Mouse (Mus musculus) midbrain, embryonic 11.5 days (tissue): ENCODE measurements around the gene Rsph14. TPM values are rescaled to one million over a fixed set of nuclear protein-coding genes. Genes with fewer than 3 reads are reported as not detected.

Experiments
- ATAC-seq: fragments of 200-750 bp; cut with Nextera tagmentation; 2 replicates; pipeline ENCODE4 v1.8.0; 2017; ENCODE audit warnings: moderate TSS enrichment, moderate library complexity; ENCODE audit not compliant: low FRiP score
- DNase-seq: peaks from one replicate; pipeline ENCODE4 v3.0.0; 2015; ENCODE audit warnings: low spot score; ENCODE audit errors: missing footprints
- H3K27ac ChIP-seq: fragments of 300-500 bp; sonication (generic); 2 replicates; pipeline ENCODE4 v1.5.1; 2014; ENCODE audit warnings: low read depth, low read length
- H3K27me3 ChIP-seq: fragments of 300-500 bp; sonication (generic); 2 replicates; pipeline ENCODE4 v1.6.1; 2014; ENCODE audit warnings: mild to moderate bottlenecking, low read length, moderate library complexity, mixed read lengths; ENCODE audit not compliant: control insufficient read depth, insufficient read depth
- H3K36me3 ChIP-seq: fragments of 300-500 bp; sonication (generic); 2 replicates; pipeline ENCODE4 v1.6.1; 2014; ENCODE audit warnings: mild to moderate bottlenecking, low read length, moderate library complexity, mixed read lengths; ENCODE audit not compliant: control insufficient read depth, insufficient read depth
- H3K4me1 ChIP-seq: fragments of 300-500 bp; sonication (generic); 2 replicates; pipeline ENCODE4 v1.6.1; 2014; ENCODE audit warnings: low read length; ENCODE audit not compliant: control insufficient read depth, insufficient read depth
- H3K4me2 ChIP-seq: fragments of 300-500 bp; sonication (generic); 2 replicates; pipeline ENCODE4 v1.6.1; 2014; ENCODE audit warnings: mild to moderate bottlenecking, moderate library complexity
- H3K4me3 ChIP-seq: fragments of 300-500 bp; sonication (generic); 2 replicates; pipeline ENCODE4 v1.5.1; 2014; ENCODE audit warnings: low read depth, low read length
- H3K9ac ChIP-seq: fragments of 300-500 bp; sonication (generic); 2 replicates; pipeline ENCODE4 v1.6.1; 2014; ENCODE audit warnings: low read length
- H3K9me3 ChIP-seq: fragments of 300-500 bp; sonication (generic); 2 replicates; pipeline ENCODE4 v1.6.1; 2016; ENCODE audit warnings: low read length; ENCODE audit not compliant: control insufficient read depth
- WGBS: fragments of 180-500 bp; shearing (Covaris S2); extraction: QIAGEN DNeasy Blood & Tissue Kit; methylation state at CpG from one replicate; pipeline ENCODE4 v1.1.7; 2014; 5-methylcytosine and 5-hydroxymethylcytosine counted together
- polyA plus RNA-seq: library from polyadenylated mRNA; unstranded; fragments of >200 nt; fragmentation: Nextera tagmentation; extraction: Ambion mirVana; gene quantifications from 2 replicates; pipeline ENCODE4 v1.2.1, GENCODE M21; 2014

Gene Rsph14
- polyA plus RNA-seq, 1 experiment from 2014 or later = not detected

- 0 out of 2 replicates have a peak overlapping the region, but pooled peaks have one; percentile 20 for H3K9ac ChIP-seq
- DNase-seq = peak; percentile 89
- no peaks in the 10 kb centered on the region for H3K36me3 ChIP-seq
- WGBS = 18% methylated on average over 21 of the region's 21 CpGs
- ATAC-seq = peak; percentile 12; the same call in 1 of the 2 replicates
- no peaks in the 10 kb centered on the region for H3K4me1 ChIP-seq
- H3K4me2 ChIP-seq = peak overlapping the region; percentile 38
- H3K4me3 ChIP-seq = no peak overlapping the region
- no peak overlapping the region for H3K27ac ChIP-seq
- H3K9me3 ChIP-seq = no peaks in the 10 kb centered on the region
- H3K27me3 ChIP-seq = no peaks in the 10 kb centered on the region
Measured at GRCm38 (mm10) chr10:74925324-74925723, 107.1 kb downstream of the Rsph14 start.

DNA sequence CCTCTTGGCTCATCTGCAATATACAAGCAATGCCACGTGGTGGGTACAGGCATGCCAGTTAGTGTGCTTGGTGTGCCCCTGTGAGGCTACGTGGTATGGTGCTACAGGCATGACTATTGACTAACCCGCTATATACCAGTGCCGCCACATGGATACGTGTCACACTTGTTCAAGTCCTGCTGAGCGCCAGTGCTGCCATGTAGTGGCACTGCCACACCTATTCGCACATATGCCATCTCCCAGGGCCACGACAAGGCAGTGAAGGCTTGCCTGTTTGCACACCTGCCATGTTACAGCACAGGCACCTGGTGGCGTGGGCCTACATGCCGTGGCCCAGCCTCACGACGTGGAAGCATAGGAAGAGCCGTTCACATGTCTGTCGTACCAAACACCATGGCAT, 108.1 kb downstream of the Rsph14 start:
- no peak overlapping the region for H3K9ac ChIP-seq
- H3K4me1 ChIP-seq = no peaks in the 10 kb centered on the region
- no peak overlapping the region for H3K4me2 ChIP-seq
- DNase-seq (no peak), ATAC-seq (no peak)
- H3K36me3 ChIP-seq = no peaks in the 10 kb centered on the region
- H3K4me3 ChIP-seq = no peak overlapping the region
- no peaks in the 10 kb centered on the region for H3K27me3 ChIP-seq
- WGBS = 87% methylated on average over 14 of the region's 14 CpGs
- no peak overlapping the region for H3K27ac ChIP-seq
- no peaks in the 10 kb centered on the region for H3K9me3 ChIP-seq

GRCm38 (mm10) chr10:74922763-74923162, 109.6 kb downstream of the Rsph14 start:
- Histone ChIP-seq H3K9me3 (no peaks in the 10 kb centered on the region), H3K27ac (no peak overlapping the region), H3K9ac (no peak overlapping the region), H3K27me3 (no peaks in the 10 kb centered on the region), H3K4me3 (no peak overlapping the region), H3K36me3 (no peaks in the 10 kb centered on the region), H3K4me2 (no peak overlapping the region), H3K4me1 (no peaks in the 10 kb centered on the region)
- DNase-seq (no peak), ATAC-seq (no peak)
- WGBS = 69% methylated on average over 6 of the region's 6 CpGs

GRCm38 (mm10) chr10:74921614-74922013, 110.8 kb downstream of the Rsph14 start:
- no peaks in the 10 kb centered on the region for H3K4me1 ChIP-seq
- H3K9ac ChIP-seq = no peak overlapping the region
- H3K27me3 ChIP-seq = no peaks in the 10 kb centered on the region
- no peak overlapping the region for H3K4me2 ChIP-seq
- no peaks in the 10 kb centered on the region for H3K9me3 ChIP-seq
- ATAC-seq = no peak
- H3K27ac ChIP-seq = no peak overlapping the region
- H3K36me3 ChIP-seq = no peaks in the 10 kb centered on the region
- WGBS = 86% methylated on average over 11 of the region's 11 CpGs
- H3K4me3 ChIP-seq = no peak overlapping the region
- DNase-seq = no peak

DNA sequence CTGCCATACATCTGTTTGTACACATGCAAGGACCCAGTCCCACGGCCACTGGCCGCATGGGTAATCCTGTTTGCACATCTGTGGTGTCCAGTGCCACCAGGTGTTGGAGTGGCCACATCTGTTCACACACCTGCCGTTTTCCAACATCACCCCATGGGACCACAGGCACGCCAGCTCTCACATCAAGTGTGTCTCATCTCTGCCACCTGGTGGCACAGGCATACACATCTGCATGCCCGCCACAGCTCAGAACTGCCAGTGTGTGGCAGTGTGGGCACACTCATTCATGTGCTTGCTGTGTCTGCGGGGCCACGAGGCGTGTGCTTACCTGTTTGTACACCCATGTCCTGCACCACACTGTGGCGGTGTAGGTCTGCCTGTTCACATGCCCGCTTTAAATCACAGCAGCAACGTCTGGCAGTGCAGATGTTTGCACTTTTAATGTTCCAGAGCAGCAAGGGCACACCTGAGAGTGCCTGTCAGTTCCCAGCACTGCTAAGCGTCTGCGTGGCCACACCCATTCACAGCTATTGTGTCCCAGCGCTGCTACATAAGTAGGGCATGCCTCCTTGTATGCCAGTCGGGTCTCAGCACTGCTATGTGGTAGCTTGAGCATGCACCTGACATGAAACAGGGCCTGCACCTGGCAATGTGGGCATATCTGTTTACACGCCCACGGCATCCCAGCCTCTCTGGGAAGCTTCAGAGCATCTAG, 111.4 kb downstream of the Rsph14 start:
- Histone ChIP-seq H3K4me1 (no peaks in the 10 kb centered on the region), H3K9me3 (no peaks in the 10 kb centered on the region), H3K4me3 (no peak overlapping the region), H3K27me3 (no peaks in the 10 kb centered on the region), H3K36me3 (no peaks in the 10 kb centered on the region), H3K27ac (no peak overlapping the region), H3K4me2 (no peak overlapping the region), H3K9ac (no peak overlapping the region)
- WGBS = 48% methylated on average over 17 of the region's 17 CpGs
- ATAC-seq (no peak), DNase-seq (no peak)

- no peaks in the 10 kb centered on the region for H3K27me3 ChIP-seq
- H3K9ac ChIP-seq = no peak overlapping the region
- no peaks in the 10 kb centered on the region for H3K36me3 ChIP-seq
- H3K9me3 ChIP-seq = no peaks in the 10 kb centered on the region
- no peak overlapping the region for H3K4me3 ChIP-seq
- H3K27ac ChIP-seq = no peak overlapping the region
- WGBS = 44% methylated on average over 5 of the region's 5 CpGs
- H3K4me1 ChIP-seq = no peaks in the 10 kb centered on the region
- H3K4me2 ChIP-seq = no peak overlapping the region
- ATAC-seq (no peak), DNase-seq (no peak)
Measured at GRCm38 (mm10) chr10:74919277-74919676, 113.1 kb downstream of the Rsph14 start.

GRCm38 (mm10) chr10:74908431-74908830, 124.0 kb downstream of the Rsph14 start:
- Histone ChIP-seq H3K4me2 (no peak overlapping the region), H3K27me3 (no peaks in the 10 kb centered on the region), H3K27ac (no peak overlapping the region), H3K9ac (no peak overlapping the region), H3K9me3 (no peaks in the 10 kb centered on the region), H3K4me1 (no peaks in the 10 kb centered on the region), H3K4me3 (no peak overlapping the region), H3K36me3 (no peaks in the 10 kb centered on the region)
- DNase-seq = no peak
- 83% methylated on average over 2 of the region's 2 CpGs for WGBS
- no peak for ATAC-seq

Other genes with a start within 250 kb of the Rsph14 start
- gene Gnaz, start 65.4 kb downstream of the Rsph14 start, polyA plus RNA-seq = 12.2 and 12.7 TPM in 2 replicates
- gene Rab36, start 4.5 kb upstream of the Rsph14 start, polyA plus RNA-seq = 4.9 and 6.2 TPM in 2 replicates
- gene Bcr, start 28.0 kb upstream of the Rsph14 start, polyA plus RNA-seq = 7.6 and 9.0 TPM in 2 replicates
- gene Specc1l, start 179.5 kb upstream of the Rsph14 start, polyA plus RNA-seq = 22.8 and 23.2 TPM in 2 replicates